Mouse (Mus musculus) lung, embryonic 14.5 days (tissue): ENCODE measurements at regions not wholly inside any gene's neighbourhood (a gene's known extent, or its start where the extent isn't known, plus 50 kb on each side); places are given as distances from the start of the nearest gene placed in this dataset.

Source experiments
- ATAC-seq: fragments of 200-750 bp; cut with Nextera tagmentation; 2 replicates; pipeline ENCODE4 v1.8.0; 2017; ENCODE audit warnings: mild to moderate bottlenecking, moderate TSS enrichment, moderate library complexity; ENCODE audit not compliant: insufficient read depth
- DNase-seq: peaks from one replicate; pipeline ENCODE4 v3.0.0-alpha.2; 2015
- H3K27ac ChIP-seq: fragments of 300-500 bp; sonication (generic); 2 replicates; pipeline ENCODE4 v1.5.1; 2014; ENCODE audit warnings: low read depth, mild to moderate bottlenecking, moderate library complexity
- H3K27me3 ChIP-seq: fragments of 300-500 bp; sonication (generic); 2 replicates; pipeline ENCODE4 v1.6.1; 2014; ENCODE audit warnings: low read length, control low read depth; ENCODE audit not compliant: insufficient read depth
- H3K36me3 ChIP-seq: fragments of 300-500 bp; sonication (generic); 2 replicates; pipeline ENCODE4 v1.6.1; 2014; ENCODE audit warnings: control low read depth; ENCODE audit not compliant: insufficient read depth
- H3K4me1 ChIP-seq: fragments of 300-500 bp; sonication (generic); 2 replicates; pipeline ENCODE4 v1.6.1; 2014; ENCODE audit warnings: antibody characterized with exemption, control low read depth; ENCODE audit not compliant: insufficient read depth
- H3K4me2 ChIP-seq: fragments of 300-500 bp; sonication (generic); 2 replicates; pipeline ENCODE4 v1.6.1; 2014; ENCODE audit warnings: mild to moderate bottlenecking
- H3K4me3 ChIP-seq: fragments of 300-500 bp; sonication (generic); 2 replicates; pipeline ENCODE4 v1.5.1; 2014; ENCODE audit warnings: low read depth, low read length
- H3K9ac ChIP-seq: fragments of 300-500 bp; sonication (generic); 2 replicates; pipeline ENCODE4 v1.6.1; 2014
- H3K9me3 ChIP-seq: fragments of 300-500 bp; sonication (generic); 2 replicates; pipeline ENCODE4 v1.6.1; 2016; ENCODE audit warnings: low read depth, low read length, control low read depth
- CTCF ChIP-seq: IDR thresholded peaks from 2 replicates; pipeline ENCODE4 v1.5.1; 2016; ENCODE audit warnings: antibody characterized with exemption, low read depth
- WGBS: fragments of 180-500 bp; shearing (Covaris S2); extraction: QIAGEN DNeasy Blood & Tissue Kit; methylation state at CpG from one replicate; pipeline ENCODE4 v1.1.7; 2014; 5-methylcytosine and 5-hydroxymethylcytosine counted together

GRCm38 (mm10) chr6:31614563-31614962 lies 50.8 kb upstream of the Podxl start:
- Histone ChIP-seq H3K27me3 (no peaks in the 10 kb centered on the region), H3K9me3 (no peaks in the 10 kb centered on the region), H3K4me1 (peaks cover 15% of the 10 kb centered on the region), H3K4me3 (no peak overlapping the region; the same call in 1 of the 2 replicates), H3K36me3 (no peaks in the 10 kb centered on the region), H3K9ac (no peak overlapping the region), H3K27ac (0 out of 2 replicates have a peak overlapping the region, but pooled peaks have one; percentile 13), H3K4me2 (no peak overlapping the region; the same call in 1 of the 2 replicates)
- no peak for DNase-seq
- no peak for TF ChIP-seq CTCF
- 84% methylated on average over 4 of the region's 4 CpGs for WGBS
- no peak for ATAC-seq

DNA sequence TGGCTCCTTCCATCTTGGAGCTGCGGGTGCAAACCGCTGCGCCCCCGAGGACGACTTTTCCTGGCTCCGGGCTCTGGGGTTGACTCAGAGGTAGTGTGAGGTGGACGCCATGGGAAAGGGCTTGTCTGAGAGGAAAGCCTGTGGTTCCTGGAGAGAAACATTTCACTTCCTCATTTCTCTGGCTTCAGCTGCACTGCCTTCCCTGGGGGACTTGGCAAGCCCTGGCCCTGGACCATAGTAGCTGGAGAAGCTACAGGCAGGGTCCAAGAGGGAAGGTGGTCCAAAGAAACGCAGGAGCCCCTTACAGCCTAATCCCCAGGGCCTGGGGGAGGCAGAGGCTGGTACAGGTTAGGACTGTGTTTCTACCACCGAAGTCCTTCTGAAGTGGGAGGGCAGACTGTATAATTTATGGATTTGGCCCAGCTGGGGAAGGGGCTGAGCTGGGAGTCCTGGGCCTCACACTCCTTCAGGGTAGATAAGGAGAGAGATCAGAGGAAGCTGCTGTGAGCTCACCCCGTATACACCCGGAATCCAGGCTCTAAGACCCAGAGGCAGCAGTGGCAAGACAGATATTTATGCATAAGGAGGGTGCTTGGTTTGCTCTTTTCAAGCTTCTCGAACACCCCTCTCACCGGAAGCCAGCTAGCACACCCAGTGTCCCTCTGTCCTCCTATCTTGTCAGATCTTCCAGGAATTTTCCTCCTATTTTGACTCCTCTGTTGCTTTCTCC lies 50.0 kb upstream of the Podxl start:
- Histone ChIP-seq H3K4me3 (peak overlapping the region; percentile 15; the same call in 1 of the 2 replicates), H3K27me3 (no peaks in the 10 kb centered on the region), H3K4me1 (peaks cover 11% of the 10 kb centered on the region), H3K9ac (no peak overlapping the region), H3K36me3 (no peaks in the 10 kb centered on the region), H3K9me3 (no peaks in the 10 kb centered on the region), H3K27ac (peak overlapping the region; percentile 66), H3K4me2 (peak overlapping the region; percentile 32; the same call in 1 of the 2 replicates)
- peak; percentile 63; the same call in 1 of the 2 replicates for ATAC-seq
- no peak for DNase-seq
- WGBS, result 42% methylated on average over 13 of the region's 13 CpGs
- TF ChIP-seq CTCF, result no peak
